Mouse (Mus musculus) 3T3-L1 (cell line): ENCODE measurements at regions not wholly inside any gene's neighbourhood (a gene's known extent, or its start where the extent isn't known, plus 50 kb on each side); places are given as distances from the start of the nearest gene placed in this dataset.
A peak's percentile ranks its signal among the peaks of the same experiment; 100 is the strongest.

ENCODE experiments used
- DNase-seq: peaks from one replicate; pipeline ENCODE4 v3.0.0-alpha.2; 2015; ENCODE audit warnings: low read depth, low spot score

- peak; percentile 68 for DNase-seq
Observed at GRCm38 (mm10) chr14:31891500-31892185, 61.2 kb upstream of the Ankrd28 start.

GRCm38 (mm10) chr14:31892186-31892510 is 61.7 kb upstream of the Ankrd28 start:
- DNase-seq: no peak

GRCm38 (mm10) chr14:31896500-31896899 is 66.0 kb upstream of the Ankrd28 start:
- DNase-seq: peak; percentile 40

DNA sequence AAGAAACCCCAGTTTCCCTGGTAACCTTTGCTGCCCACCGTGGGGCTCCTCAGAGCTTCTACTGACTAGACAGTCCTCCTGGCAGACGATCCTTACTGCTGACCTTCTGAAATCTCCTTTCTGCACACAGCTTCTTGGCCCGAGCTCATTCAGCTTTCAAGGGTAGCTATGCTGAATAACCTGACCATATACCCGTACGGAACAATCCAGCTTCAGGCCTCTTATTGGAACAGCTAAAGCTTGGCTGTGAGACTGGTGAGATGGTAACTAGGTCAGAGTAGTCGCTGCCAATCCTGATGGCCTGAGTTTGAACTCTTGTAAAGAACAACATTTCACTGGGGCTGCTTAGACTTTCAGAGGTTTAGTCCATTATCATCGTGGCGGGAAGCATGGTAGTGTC is 69.1 kb upstream of the Ankrd28 start:
- DNase-seq: no peak

- no peak for DNase-seq
Observed at GRCm38 (mm10) chr14:31899906-31900305, 69.5 kb upstream of the Ankrd28 start.

GRCm38 (mm10) chr14:31901901-31902300 is 71.5 kb upstream of the Ankrd28 start:
- DNase-seq: peak; percentile 53

DNA sequence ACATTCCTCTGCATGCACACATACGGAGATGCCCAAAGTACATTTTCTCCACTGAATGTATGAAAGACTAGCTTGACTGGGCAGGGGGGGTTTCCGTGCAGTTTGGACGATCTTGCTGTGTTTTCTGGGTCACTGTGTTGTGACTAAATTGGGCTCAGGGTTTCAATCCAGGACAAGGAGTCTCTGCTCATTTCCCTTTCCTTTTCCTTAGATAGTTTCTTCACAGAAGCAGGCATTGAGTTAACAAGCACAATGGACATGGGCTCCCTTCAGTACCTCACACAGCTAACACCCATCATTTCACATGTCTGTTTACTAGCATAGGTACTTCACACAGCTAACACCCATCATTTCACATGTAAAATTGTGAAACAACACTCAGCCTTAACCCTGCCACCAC is 73.2 kb upstream of the Ankrd28 start:
- no peak for DNase-seq

DNA sequence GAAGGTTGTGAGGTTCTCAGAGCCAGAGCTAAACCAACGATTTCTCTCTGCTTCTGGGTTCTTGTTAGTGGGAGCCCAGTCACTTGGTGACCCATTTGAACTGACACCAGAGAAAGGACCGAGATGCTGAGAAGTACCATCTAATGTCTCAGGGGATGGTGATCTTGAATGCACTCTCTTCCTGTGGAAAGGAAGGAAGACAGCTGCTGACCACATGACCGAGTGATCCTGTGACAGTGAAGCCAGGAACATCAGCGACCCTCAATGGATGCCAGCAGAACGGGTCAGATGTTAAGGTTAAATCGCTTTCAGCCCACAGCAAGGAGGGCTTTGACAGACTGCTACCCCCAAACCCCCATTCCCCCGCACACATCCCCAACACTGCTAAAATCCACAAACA is 78.1 kb upstream of the Ankrd28 start:
- no peak for DNase-seq

DNA sequence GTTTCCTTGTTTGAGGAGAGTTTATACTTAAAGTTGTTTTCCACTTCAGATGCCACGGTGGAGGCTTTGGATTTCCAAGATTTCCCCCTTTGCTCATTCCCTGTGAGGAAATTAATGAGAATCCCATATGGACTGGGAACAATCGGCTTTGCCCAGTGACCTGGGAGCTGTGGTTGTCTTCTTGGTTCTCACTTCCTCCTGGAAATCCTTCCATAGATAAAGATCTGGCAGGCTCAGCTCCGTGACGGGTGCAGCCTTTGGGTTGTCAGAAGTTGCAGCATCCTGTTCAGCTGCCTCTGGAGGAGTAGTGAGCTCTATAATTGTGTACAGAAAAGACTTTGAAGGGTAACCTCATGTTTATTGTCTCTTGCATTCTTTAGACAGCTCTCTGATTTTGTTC is 78.8 kb upstream of the Ankrd28 start:
- DNase-seq: no peak

DNA sequence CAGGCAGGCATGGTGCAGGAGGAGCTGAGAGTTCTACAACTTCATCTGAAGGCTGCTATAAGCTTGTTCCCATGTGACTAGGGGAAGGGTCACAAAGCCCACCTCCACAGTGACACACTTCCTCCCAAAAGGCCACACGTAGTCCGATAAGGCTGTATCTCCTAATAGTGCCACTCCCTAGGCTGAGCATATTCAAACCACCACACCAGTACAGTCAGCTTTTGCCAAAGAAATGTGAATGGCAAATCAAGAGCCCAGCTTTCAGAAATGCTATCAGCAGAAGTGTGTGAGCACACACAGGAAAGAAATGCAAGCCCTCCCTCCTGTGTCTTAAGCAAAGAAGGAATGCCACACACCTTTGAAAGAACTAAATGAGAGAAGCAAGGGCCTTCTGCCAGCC is 80.4 kb upstream of the Ankrd28 start:
- DNase-seq: no peak

DNA sequence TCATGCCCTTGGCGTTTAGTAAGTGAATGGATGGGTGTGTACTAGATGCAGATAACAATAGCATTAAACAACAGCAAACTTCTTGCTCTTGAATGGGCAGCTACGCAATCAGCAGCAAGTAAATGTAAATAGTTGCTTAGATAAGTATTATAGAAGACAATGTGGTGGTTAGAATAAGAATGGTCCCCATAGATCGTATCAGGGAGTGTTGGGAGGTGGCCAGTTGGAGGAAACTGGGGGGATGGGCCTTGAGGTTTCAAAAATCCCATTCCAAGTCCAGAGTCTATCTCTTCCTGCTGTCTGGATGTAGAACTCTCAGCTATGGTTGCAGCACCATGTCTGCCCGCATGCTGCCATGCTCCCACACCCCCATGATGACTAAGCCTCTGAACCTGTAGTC is 88.0 kb upstream of the Ankrd28 start:
- DNase-seq: no peak

DNA sequence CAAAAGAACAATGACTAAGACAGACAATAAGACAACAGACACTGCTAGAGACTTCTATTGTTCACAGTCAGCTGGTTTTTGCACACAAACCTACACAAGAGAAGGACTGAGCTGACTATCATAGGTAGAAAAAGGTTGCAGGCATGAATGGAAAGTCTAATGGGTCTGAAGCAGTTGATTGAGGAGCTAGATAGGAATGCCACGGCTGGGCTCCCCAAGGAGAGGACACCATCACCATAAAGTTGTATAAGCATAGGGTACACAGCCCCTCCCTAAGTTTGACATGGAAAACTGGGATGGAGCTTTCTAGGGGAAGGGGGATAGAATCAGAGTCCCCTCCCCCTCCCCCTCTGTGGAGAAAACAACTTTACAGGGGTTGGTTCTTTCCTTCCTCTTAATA is 88.5 kb upstream of the Ankrd28 start:
- DNase-seq: no peak

DNA sequence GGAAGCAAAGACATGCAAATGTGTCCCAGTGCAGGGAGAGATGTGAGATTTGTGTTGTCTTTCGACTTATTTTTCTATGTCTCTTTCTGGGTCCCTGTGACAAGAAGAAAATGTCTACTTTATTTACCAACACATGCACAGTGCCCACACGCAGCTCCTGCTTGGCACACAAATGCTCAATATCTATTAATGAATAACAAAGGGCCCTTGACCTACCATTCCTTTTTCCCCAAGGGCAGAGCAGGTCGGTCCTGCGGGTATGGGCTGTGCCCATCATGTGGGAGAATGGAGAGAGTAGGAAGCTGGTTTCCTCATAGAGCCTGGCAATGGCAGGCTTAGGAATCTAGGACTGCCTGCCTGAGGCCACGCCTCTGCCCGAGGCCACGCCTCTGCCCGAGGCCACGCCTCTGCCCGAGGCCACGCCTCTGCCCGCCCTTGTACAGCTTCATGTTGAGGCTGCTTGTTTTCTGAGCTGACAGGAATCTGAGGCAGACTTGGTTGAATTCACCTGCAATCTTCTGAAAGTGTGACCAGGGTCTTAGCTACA is 98.8 kb upstream of the Ankrd28 start:
- no peak for DNase-seq

- DNase-seq: peak; percentile 78
Observed at GRCm38 (mm10) chr14:31930367-31930766, 98.4 kb upstream of the Galnt15 start.

DNA sequence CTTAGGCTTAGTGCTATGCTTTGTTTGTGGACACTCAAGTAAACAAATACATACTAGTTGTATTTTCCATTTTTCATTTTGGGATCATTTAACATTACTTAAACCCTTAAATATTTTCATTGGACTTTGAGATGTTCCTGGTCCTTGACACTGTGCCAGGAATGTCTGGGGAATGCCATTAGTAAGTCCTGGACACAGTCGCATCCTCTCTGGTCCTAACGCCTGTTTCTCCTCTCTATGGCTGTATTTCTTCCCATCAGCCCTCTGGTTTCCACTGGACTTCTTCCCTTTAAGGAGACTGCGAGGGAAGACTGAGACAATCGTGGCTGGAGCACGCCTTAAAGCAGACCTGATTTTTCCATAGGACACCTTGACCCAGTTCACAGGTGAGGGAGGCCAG is 96.8 kb upstream of the Galnt15 start:
- peak; percentile 54 for DNase-seq

DNA sequence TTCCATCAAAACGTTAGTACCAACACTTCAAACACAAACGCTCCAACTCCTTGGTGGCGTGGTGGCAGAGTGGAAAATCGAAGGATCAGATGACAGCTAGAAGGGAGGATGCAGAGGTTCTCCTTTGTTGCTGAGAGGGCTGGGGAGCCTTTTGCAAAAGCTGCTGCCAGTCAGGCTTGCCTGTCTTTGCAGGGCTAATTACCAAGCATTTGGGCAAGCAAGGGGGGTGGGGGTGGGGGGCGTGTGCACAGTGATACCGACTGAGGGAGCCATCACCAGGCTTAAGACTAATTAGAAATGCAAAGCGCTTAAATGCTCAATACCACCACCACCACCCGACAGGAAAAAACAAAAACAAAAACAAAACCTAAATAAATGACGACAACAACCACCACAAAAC is 95.3 kb upstream of the Galnt15 start:
- no peak for DNase-seq

- no peak for DNase-seq
Observed at GRCm38 (mm10) chr14:31933841-31934271, 94.9 kb upstream of the Galnt15 start.

DNA sequence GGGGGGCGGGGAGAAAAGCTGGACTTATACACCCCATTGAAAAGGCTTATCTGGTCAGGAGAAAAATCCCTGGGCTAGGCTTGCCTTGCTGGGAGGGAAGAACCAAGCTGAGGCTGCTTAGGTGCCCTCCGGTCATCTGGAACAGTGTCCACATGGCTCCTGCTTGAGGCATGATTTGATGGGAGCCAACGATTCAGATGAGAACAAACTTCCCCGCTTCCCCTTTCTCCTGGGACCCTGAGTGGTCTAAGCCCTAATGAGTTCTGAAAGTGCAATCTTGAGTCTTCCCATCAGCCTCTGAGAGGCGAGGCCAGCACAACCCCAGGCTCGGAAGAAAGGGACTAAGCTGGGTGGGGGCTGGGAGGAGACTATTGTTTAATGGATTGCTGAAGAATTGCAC is 94.5 kb upstream of the Galnt15 start:
- DNase-seq: no peak

DNA sequence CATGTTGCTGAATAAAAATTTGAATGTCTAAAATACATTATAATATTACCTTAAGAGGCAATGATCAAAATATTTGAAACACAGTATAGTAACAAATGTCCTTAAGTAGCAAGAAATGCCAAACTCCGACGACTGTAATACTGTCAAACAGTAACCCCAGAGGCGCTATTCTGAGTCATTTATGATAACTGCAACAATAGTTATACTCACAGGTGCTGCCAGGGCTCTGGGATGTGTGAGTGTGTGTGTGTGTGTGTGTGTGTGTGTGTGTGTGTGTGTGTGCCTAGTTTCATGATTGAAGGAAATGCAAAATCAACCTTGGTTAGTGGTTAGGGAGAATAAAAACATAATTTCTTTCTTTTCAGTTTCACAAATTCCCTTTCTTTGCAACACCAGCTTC is 94.0 kb upstream of the Galnt15 start:
- DNase-seq: no peak

DNA sequence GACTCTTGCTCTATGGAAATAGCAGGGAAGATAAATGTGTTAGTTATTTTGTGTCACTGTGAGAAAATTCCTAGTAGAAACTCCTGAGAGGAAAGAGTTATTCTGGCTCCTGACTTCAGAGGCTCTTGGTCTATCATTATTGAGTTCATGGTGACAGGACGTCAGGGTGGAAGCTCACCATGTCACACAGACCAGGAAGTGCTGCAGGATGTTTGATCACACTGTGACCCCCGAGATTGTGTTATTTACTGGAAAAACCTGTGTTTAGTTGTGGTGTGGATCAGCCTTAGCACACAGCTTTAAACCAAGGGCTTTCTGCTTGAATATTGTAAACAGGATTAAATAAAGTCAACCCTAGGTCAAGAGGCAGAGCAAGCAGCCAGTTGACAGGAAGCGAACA is 93.4 kb upstream of the Galnt15 start:
- no peak for DNase-seq

DNA sequence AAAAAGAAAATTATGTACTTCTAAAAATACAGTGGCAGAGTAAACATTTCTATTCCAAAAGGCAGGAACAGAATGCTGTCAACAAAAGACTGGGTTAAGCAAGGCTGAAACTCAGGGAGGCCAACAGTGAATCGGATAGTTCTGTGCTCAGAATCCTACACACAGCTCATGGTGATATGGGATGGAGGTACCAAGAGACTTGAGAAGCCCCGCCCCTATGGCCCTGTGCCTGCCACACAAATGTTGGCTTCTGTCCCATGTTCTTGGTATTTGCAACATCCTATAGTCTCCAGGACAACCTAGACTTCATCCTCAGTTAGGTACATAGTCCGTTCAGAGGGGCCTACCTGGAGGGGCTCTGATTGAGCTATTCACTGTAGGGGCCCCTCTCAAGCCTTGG is 92.2 kb upstream of the Galnt15 start:
- no peak for DNase-seq

GRCm38 (mm10) chr14:31940900-31941299 is 87.9 kb upstream of the Galnt15 start:
- no peak for DNase-seq

DNA sequence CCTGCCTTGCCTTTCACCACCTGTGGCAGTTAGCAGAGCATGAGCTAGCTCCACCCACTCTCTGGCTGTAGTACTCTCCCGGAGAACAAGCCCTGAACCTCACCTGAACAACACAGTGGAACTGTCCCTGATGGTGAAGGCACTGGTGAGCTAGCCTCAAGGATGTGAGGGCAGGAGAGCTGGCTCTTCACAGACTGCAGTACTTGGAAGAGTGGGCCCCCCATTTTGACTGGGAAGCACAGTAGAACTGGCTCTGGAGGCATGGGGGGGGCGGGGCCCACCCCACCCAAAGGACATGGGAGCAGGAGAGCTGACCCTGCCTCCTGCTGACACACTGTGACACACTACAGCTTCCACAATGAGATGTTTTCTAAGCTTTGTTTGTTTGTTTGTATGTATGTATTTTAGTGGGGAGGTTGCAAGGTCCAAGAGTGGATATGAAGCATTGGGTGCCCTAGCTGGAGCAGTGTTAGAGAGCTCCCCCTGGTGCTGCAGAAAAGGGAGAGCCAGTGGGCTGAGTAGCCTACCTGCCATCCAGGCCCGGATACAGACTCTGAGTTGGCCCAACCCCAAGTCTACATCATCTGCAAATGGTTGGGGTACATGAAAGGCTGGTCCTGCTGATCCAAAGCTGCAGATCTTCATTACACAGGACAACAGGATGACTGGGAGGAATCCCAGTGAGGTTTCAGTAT is 86.4 kb upstream of the Galnt15 start:
- no peak for DNase-seq
